Mouse (Mus musculus) limb, embryonic 12.5 days (tissue): ENCODE data around the gene Rcbtb2. TPM values are rescaled to one million over a fixed set of nuclear protein-coding genes. Genes with fewer than 3 reads are reported as not detected.
A peak's percentile ranks its signal among the peaks of the same experiment; 100 is the strongest.

Source experiments
- ATAC-seq: fragments of 200-750 bp; cut with Nextera tagmentation; 2 replicates; pipeline ENCODE4 v1.8.0; 2017; ENCODE audit warnings: low read depth, moderate TSS enrichment; ENCODE audit not compliant: insufficient number of reproducible peaks, insufficient read depth, low FRiP score, low TSS enrichment
- H3K27ac ChIP-seq: fragments of 300-500 bp; sonication (generic); 2 replicates; pipeline ENCODE4 v1.5.1; 2016; ENCODE audit warnings: mild to moderate bottlenecking, moderate library complexity
- H3K27me3 ChIP-seq: fragments of 300-500 bp; sonication (generic); 2 replicates; pipeline ENCODE4 v1.6.1; 2016; ENCODE audit warnings: mild to moderate bottlenecking, moderate library complexity
- H3K36me3 ChIP-seq: fragments of 300-500 bp; sonication (generic); 2 replicates; pipeline ENCODE4 v1.6.1; 2016; ENCODE audit warnings: mild to moderate bottlenecking, moderate library complexity
- H3K4me1 ChIP-seq: fragments of 300-500 bp; sonication (generic); replicated peaks from 2 replicates; pipeline ENCODE4 v1.6.1; 2016
- H3K4me2 ChIP-seq: fragments of 300-500 bp; sonication (generic); 2 replicates; pipeline ENCODE4 v1.6.1; 2016; ENCODE audit warnings: mild to moderate bottlenecking, moderate library complexity
- H3K4me3 ChIP-seq: fragments of 300-500 bp; sonication (generic); replicated peaks from 2 replicates; pipeline ENCODE4 v1.5.1; 2016; ENCODE audit warnings: mild to moderate bottlenecking
- H3K9ac ChIP-seq: fragments of 300-500 bp; sonication (generic); replicated peaks from 2 replicates; pipeline ENCODE4 v1.6.1; 2016; ENCODE audit warnings: mild to moderate bottlenecking, moderate library complexity
- H3K9me3 ChIP-seq: fragments of 300-500 bp; sonication (generic); 2 replicates; pipeline ENCODE4 v1.6.1; 2016; ENCODE audit warnings: mild to moderate bottlenecking, moderate library complexity
- WGBS: fragments of 180-500 bp; shearing (Covaris S2); methylation state at CpG from one replicate; pipeline ENCODE4 v1.1.7; 2016; 5-methylcytosine and 5-hydroxymethylcytosine counted together
- microRNA counts: library from miRNA; unstranded; fragments of <30 nt; microRNA quantifications from one replicate; lab custom pipeline; 2017
- microRNA-seq: library from miRNA; unstranded; fragments of <30 nt; microRNA quantifications from one replicate; pipeline ENCODE4, GENCODE M21; 2017
- polyA plus RNA-seq: library from polyadenylated mRNA; unstranded; fragments of >200 nt; fragmentation: Nextera tagmentation; extraction: Ambion mirVana; gene quantifications from 2 replicates; pipeline ENCODE4 v1.2.1, GENCODE M21; 2016

The Rcbtb2 gene
- polyA plus RNA-seq, 1 experiment from 2014 or later = 185 TPM

GRCm38 (mm10) chr14:73239857-73240256 lies 117.0 kb downstream of the Rcbtb2 start:
- Histone ChIP-seq H3K27ac (no peak overlapping the region), H3K4me3 (peak overlapping the region; percentile 22; the same call in 1 of the 2 replicates), H3K9me3 (no peaks in the 10 kb centered on the region), H3K9ac (no peak overlapping the region), H3K4me2 (peak overlapping the region; percentile 36), H3K36me3 (peaks cover 6% of the 10 kb centered on the region; the same call in 1 of the 2 replicates), H3K27me3 (no peaks in the 10 kb centered on the region), H3K4me1 (peaks cover 13% of the 10 kb centered on the region)
- no peak for ATAC-seq
- 50% methylated on average over 3 of the region's 3 CpGs for WGBS

GRCm38 (mm10) chr14:73244061-73244597 lies 121.3 kb downstream of the Rcbtb2 start:
- no peak overlapping the region; the same call in 1 of the 2 replicates for H3K27ac ChIP-seq
- H3K27me3 ChIP-seq = no peaks in the 10 kb centered on the region
- H3K4me2 ChIP-seq = no peak overlapping the region
- WGBS = 82% methylated on average over 2 of the region's 2 CpGs
- no peaks in the 10 kb centered on the region for H3K4me1 ChIP-seq
- peaks cover 6% of the 10 kb centered on the region; the same call in 1 of the 2 replicates for H3K36me3 ChIP-seq
- no peak overlapping the region for H3K9ac ChIP-seq
- no peaks in the 10 kb centered on the region for H3K9me3 ChIP-seq
- no peak overlapping the region for H3K4me3 ChIP-seq
- ATAC-seq = no peak

GRCm38 (mm10) chr14:73250056-73250455 lies 127.2 kb downstream of the Rcbtb2 start:
- no peak overlapping the region for H3K9ac ChIP-seq
- no peaks in the 10 kb centered on the region for H3K4me1 ChIP-seq
- H3K4me2 ChIP-seq = no peak overlapping the region
- no peaks in the 10 kb centered on the region for H3K9me3 ChIP-seq
- no peak overlapping the region for H3K4me3 ChIP-seq
- WGBS = 95% methylated on average over 2 of the region's 2 CpGs
- no peak overlapping the region for H3K27ac ChIP-seq
- H3K27me3 ChIP-seq = no peaks in the 10 kb centered on the region
- ATAC-seq = no peak
- H3K36me3 ChIP-seq = no peaks in the 10 kb centered on the region

- no peak for ATAC-seq
- WGBS = 94% methylated on average over 2 of the region's 2 CpGs
Measured at GRCm38 (mm10) chr14:73252276-73252675, 129.4 kb downstream of the Rcbtb2 start.

GRCm38 (mm10) chr14:73253453-73254251 lies 130.8 kb downstream of the Rcbtb2 start:
- H3K9ac ChIP-seq = no peak overlapping the region
- H3K4me3 ChIP-seq = no peak overlapping the region
- no peaks in the 10 kb centered on the region for H3K36me3 ChIP-seq
- H3K9me3 ChIP-seq = no peaks in the 10 kb centered on the region
- WGBS = 75% methylated on average over 6 of the region's 6 CpGs
- no peaks in the 10 kb centered on the region for H3K27me3 ChIP-seq
- ATAC-seq = no peak
- H3K4me2 ChIP-seq = no peak overlapping the region
- no peak overlapping the region for H3K27ac ChIP-seq
- H3K4me1 ChIP-seq = peaks cover 13% of the 10 kb centered on the region

More at GRCm38 (mm10) chr14:73252276-73252675, 129.4 kb downstream of the Rcbtb2 start:
- Histone ChIP-seq H3K27ac (no peak overlapping the region), H3K27me3 (no peaks in the 10 kb centered on the region), H3K4me3 (no peak overlapping the region), H3K36me3 (no peaks in the 10 kb centered on the region), H3K4me2 (no peak overlapping the region), H3K9ac (no peak overlapping the region), H3K9me3 (no peaks in the 10 kb centered on the region), H3K4me1 (0 out of 2 replicates have a peak, but pooled peaks cover under 1% of the 10 kb centered on the region)

- Histone ChIP-seq H3K9ac (no peak overlapping the region), H3K4me3 (no peak overlapping the region), H3K36me3 (no peaks in the 10 kb centered on the region), H3K4me1 (peaks cover 13% of the 10 kb centered on the region), H3K27ac (no peak overlapping the region), H3K9me3 (no peaks in the 10 kb centered on the region), H3K4me2 (no peak overlapping the region), H3K27me3 (no peaks in the 10 kb centered on the region)
- ATAC-seq = no peak
- WGBS = 73% methylated on average over 4 of the region's 4 CpGs
Measured at GRCm38 (mm10) chr14:73254412-73254811, 131.6 kb downstream of the Rcbtb2 start.

- ATAC-seq = no peak
- no peaks in the 10 kb centered on the region for H3K27me3 ChIP-seq
- H3K9ac ChIP-seq = no peak overlapping the region
- H3K36me3 ChIP-seq = no peaks in the 10 kb centered on the region
- H3K27ac ChIP-seq = no peak overlapping the region
- WGBS = 74% methylated on average over 3 of the region's 3 CpGs
- H3K4me3 ChIP-seq = no peak overlapping the region
- H3K4me1 ChIP-seq = peaks cover 13% of the 10 kb centered on the region
- no peaks in the 10 kb centered on the region for H3K9me3 ChIP-seq
- H3K4me2 ChIP-seq = no peak overlapping the region
Measured at GRCm38 (mm10) chr14:73255426-73255970, 132.7 kb downstream of the Rcbtb2 start.

- Histone ChIP-seq H3K27me3 (no peaks in the 10 kb centered on the region), H3K36me3 (no peaks in the 10 kb centered on the region; the same call in 1 of the 2 replicates), H3K27ac (no peak overlapping the region), H3K4me1 (peaks cover 13% of the 10 kb centered on the region), H3K4me2 (no peak overlapping the region), H3K9me3 (no peaks in the 10 kb centered on the region), H3K9ac (no peak overlapping the region), H3K4me3 (no peak overlapping the region)
- 74% methylated on average over 7 of the region's 7 CpGs for WGBS
- no peak for ATAC-seq
Measured at GRCm38 (mm10) chr14:73257348-73257747, 134.5 kb downstream of the Rcbtb2 start.

MicroRNAs within 50 kb of the gene (microRNA counts, 519-probe panel; counts per million panel counts)
- not detected for microRNA mmu-miR-687 (lab: Ali Mortazavi, UCI)

Small RNA genes lying within 50 kb of the gene (microRNA-seq; reads per million reads assigned to microRNA genes)
- gene Mir687 = not detected

Other genes starting within 250 kb of the Rcbtb2 start
- gene Cysltr2, start 73.9 kb upstream of the Rcbtb2 start, polyA plus RNA-seq = not detected in 2 replicates
- 18.5 and 20.4 TPM in 2 replicates for gene Lpar6, start 114.9 kb downstream of the Rcbtb2 start, polyA plus RNA-seq
- 18.8 and 22.2 TPM in 2 replicates for gene Rb1, start 202.8 kb downstream of the Rcbtb2 start, polyA plus RNA-seq